Mouse (Mus musculus) liver, embryonic 14.5 days (tissue): ENCODE results near the gene Nfkbid.

Source experiments
- CTCF ChIP-seq: IDR thresholded peaks from 2 replicates; pipeline ENCODE4 v1.5.1; 2016; ENCODE audit warnings: antibody characterized with exemption, low read depth, control low read depth
- EP300 ChIP-seq: IDR thresholded peaks from 2 replicates; pipeline ENCODE4 v1.6.1; 2016; ENCODE audit warnings: antibody characterized with exemption, low read depth

GRCm38 (mm10) chr7:30453327-30453726, 31.8 kb downstream of the Nfkbid start:
- no peak for TF ChIP-seq CTCF
- no peak for TF ChIP-seq EP300
